Mouse (Mus musculus) liver, adult (tissue): ENCODE data around the gene Arid5b.

ENCODE experiments used
- GATA4 ChIP-seq: IDR thresholded peaks from 2 replicates; pipeline ENCODE4 v1.6.1; 2014; ENCODE audit warnings: mild to moderate bottlenecking, low read length; ENCODE audit not compliant: insufficient replicate concordance

The Arid5b gene

GRCm38 (mm10) chr10:68279516-68280501 is 1.3 kb upstream of the Arid5b start:
- TF ChIP-seq GATA4: no peak

DNA sequence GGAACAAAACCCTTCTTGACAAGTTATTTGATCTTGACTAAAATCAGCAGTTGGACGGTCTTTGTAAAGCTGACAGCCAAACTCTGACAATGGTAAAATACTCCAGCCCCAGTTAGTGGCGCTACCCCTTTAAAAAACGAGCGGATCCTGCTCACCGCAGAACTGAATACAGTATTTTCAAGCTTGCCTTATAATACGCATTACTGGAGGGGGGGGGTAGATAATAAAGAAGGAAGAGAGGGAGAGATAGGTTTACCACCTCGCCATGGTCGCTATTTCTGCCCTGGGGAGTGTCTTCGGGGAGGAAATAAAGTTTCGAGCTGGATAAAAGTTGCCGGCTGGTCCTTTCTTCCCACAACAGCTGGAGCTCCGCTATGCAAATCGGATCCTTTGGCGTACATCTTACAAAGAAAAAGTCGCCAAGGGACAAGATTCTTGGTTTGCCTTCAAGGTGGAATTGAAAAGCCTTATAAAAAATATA is 829 bp downstream of the Arid5b start:
- TF ChIP-seq GATA4: no peak

DNA sequence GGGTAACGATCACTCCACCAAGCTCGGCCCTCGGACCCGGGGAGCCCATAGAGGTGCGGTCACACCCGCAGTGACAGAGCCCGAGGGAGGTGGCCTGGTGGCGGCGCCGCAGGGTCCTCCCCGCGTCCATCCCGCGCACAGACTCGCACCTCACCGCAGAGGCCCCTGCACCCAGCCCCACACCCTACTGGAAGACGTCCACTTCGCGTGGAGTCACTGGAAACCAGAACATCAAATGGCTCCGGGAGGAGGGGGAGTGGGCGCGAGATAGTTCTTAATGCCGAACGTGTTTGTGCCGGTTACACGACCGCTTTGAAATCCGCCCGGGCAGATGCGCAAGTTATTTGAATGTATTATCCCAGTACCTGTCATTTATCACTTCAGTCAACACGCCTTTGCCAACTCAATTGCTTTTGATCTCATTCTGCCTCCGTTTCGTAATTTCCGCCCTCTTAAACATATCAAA is 1.5 kb downstream of the Arid5b start:
- TF ChIP-seq GATA4: no peak

- no peak for TF ChIP-seq GATA4
Measured at GRCm38 (mm10) chr10:68276350-68276975, 2.1 kb downstream of the Arid5b start.

GRCm38 (mm10) chr10:68274900-68275760 is 3.4 kb downstream of the Arid5b start:
- no peak for TF ChIP-seq GATA4

DNA sequence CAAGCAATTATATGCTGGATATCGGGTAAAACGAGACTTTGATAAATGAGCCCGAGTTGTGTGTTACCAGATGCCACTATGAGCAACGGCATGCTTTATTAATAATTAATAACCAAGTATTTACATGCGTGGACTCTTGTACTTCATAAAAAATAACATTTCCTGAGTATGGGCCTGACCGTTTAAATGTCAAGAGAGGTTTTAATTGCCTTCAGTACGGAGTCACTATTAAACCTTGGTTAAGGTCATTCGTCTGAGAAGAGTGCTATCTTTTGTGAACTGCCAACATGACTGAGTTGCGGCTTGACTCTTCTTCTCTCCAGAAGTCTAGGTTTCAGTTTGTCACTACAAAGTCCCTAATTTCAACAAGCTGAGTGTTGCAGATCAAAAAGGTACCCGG is 8.8 kb downstream of the Arid5b start:
- no peak for TF ChIP-seq GATA4

DNA sequence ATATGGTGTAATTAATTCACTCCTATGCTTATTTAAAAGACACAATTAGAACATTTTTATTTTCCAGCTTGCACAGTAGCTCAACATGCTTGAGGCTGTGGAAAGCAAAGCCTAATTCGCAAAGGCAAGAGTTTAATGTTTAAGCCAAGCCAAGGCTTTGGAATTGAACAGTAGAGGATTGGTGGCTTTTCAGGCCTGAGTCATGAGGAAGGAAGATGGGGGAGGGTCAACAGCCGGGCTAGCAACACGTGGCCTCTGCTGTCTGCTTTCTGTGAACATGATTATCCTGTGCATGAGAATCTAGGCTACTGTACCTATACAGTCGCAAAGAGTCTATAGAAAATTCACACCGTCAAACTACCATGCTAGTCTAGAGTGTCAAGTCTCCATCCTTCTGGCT is 9.9 kb downstream of the Arid5b start:
- TF ChIP-seq GATA4: no peak

DNA sequence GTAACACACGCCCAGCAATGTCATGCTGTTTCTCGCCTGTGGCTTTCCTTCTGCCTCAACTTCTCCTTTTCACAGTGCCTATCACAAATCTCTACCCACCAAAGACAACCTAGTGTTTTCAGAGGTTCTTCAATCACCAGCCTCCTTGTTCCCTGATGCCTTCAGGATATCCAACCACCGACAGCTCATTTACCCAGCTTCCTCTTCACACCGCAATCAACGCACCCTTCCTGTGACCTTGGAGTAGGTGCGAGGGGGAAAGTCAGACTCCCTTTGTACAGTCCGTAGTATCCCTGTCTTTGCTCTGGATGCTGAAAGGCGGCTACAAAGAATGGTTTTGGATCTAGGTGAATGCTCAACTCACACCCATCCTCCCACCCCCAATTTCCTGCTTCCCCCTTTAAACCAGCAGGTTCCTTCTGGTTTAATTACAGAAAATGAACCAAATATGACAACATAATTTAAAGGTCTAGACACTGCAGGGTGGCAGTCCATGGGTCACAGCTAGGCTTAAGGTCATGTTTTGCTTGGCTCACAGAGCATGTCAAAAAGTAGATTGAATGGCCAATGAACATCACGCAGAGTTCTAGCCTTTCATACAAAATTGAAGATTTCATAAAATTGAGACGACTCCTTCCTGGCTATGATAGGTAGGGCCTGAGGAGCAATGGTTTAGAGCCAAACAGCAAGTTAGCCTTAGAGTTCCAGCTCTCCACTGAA is 14.4 kb downstream of the Arid5b start:
- TF ChIP-seq GATA4: no peak

GRCm38 (mm10) chr10:68263296-68263968 is 15.1 kb downstream of the Arid5b start:
- TF ChIP-seq GATA4: no peak

- no peak for TF ChIP-seq GATA4
Measured at GRCm38 (mm10) chr10:68259601-68260000, 18.9 kb downstream of the Arid5b start.

DNA sequence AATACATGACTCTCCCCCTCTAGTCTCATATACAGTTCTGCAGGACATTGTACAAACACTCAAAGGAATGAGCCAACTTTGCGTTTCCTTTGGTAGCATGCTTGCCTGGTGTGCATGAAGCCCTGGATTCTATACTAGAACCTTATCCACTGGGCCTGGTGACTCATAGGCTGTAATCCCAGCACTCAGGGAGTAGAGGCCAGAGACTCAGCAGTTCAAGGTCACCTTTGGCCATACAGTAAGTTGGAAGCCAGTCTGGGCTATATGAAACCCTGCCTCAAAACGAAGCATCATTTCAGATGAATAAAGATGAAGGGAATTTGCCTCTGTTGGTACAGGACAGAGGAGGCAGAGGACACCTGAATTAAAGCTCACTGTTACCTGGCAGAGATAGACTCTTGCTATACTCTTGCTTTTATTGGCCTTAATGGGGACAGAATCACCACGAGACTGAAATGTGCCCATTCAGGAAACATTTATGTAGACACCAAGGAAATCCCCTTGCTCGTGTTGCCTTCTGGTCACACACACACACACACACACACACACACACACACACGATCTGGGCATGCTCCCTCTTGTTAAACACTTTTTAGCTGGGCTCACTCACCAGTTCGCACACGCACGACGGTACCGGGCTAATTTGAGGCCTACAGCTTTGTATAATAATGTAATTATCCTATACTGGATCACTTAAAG is 21.0 kb downstream of the Arid5b start:
- TF ChIP-seq GATA4: no peak

- TF ChIP-seq GATA4: no peak
Measured at GRCm38 (mm10) chr10:68256134-68256533, 22.4 kb downstream of the Arid5b start.

DNA sequence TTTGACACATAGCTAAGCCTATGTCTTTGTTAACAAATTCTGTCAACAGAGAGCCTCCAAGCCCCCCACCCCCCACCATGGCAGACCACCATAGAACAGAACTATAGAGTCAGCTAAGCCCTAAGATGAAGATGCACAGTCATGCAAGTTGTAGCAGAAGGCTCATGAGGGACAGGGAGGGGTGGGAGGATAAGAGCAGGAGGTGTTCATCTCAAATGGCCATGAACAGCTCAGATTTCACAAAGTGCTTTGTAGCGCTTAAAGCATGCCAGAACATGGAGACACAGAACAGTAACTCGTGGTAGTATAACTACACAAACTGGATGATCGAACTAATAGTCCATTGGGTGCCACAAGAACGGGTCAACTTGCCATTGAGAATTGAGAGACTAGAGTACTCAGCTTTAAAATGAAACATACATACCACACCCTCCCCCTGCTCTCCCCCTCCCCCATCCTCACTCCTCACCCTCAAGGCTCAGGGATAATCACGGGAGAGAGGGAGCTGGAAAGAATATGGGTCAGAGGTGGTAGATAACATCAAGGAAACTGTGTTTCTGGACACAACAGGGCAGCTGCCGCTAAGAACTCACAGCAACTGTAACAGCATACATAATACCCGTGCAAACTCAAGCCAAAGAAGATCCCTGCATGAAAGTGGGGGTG is 25.0 kb downstream of the Arid5b start:
- no peak for TF ChIP-seq GATA4

- TF ChIP-seq GATA4: no peak
Measured at GRCm38 (mm10) chr10:68252650-68253049, 25.9 kb downstream of the Arid5b start.
